Mouse (Mus musculus) bone marrow macrophage, adult 2 months (primary cell): Measurements from ENCODE around the gene Spef2.

Source experiments
- CTCF ChIP-seq: IDR thresholded peaks from 2 replicates; pipeline ENCODE4 v1.5.1; 2012; ENCODE audit warnings: low read depth, mild to moderate bottlenecking, low read length, moderate library complexity
- POLR2A ChIP-seq: IDR thresholded peaks from 2 replicates; pipeline ENCODE4 v1.6.1; 2012; ENCODE audit warnings: mild to moderate bottlenecking, low read depth, low read length, borderline replicate concordance

DNA sequence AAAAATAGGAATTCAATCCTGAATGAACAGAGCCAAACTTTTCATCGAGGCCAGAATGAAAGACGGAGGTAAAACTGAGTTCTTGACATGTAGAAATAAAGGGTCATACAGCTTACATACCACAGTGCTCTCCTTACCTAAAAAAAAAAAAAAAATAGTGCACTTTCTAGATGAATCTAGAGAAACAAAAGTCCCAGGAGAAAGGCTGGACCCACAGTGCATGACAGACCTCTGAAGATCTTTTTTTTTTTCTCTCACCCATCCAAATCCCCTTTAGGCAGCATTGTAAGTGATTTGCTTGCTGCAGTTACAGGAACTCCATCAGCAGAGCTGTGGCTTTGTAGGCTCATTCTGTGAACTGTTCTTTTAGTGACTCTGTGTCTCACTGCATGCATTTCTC lies 199.7 kb downstream of the Spef2 start:
- TF ChIP-seq CTCF, result no peak
- TF ChIP-seq POLR2A, result no peak
